Mouse (Mus musculus): ENCODE measurements around the gene Celsr1. TPM values are rescaled to one million over a fixed set of nuclear protein-coding genes. Genes with fewer than 3 reads are reported as not detected.
"Not testable (repeated sequence)": the region's sequence is repeated elsewhere in the genome, so short reads cannot be mapped to it uniquely, and the experiment has no call there.

Celsr1 gene
- polyA plus RNA-seq, 1 experiment from 2014 or later: 3.6 TPM

DNA sequence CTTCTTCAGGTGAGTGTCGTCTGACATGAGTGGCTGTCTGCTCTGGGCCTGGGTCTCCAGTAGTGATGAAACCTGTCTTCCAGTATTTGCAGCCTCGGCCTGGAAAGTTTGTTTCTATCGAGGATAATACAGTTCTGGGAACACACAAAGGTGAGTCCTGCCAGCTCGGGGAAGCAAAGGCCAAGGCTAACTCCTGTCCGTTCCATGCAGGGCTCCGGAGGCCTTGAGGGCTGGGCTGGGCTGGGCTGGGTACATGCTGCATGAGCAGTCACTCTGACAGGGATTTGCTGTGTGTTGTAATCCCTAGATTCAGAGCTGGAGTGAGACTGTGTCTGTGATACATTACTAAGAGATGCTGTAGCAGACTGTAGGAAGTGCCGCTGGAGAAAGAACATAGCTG lies 139.7 kb downstream of the Celsr1 start:
- no peaks in the 10 kb centered on the region for H3K27me3 ChIP-seq (replicated peaks)
- 0 out of 2 replicates have a peak overlapping the region, but pooled peaks have one; percentile 5 for H3K9ac ChIP-seq
- no peak overlapping the region for H3K4me2 ChIP-seq (replicated peaks)
- 88% methylated on average over 7 of the region's 7 CpGs for WGBS
- H3K36me3 ChIP-seq: peaks cover 65% of the 10 kb centered on the region
- no peaks in the 10 kb centered on the region for H3K9me3 ChIP-seq
- no peak overlapping the region for H3K4me3 ChIP-seq
- H3K4me1 ChIP-seq: peaks cover 29% of the 10 kb centered on the region
- H3K27ac ChIP-seq: peak overlapping the region; percentile 39; the same call in 1 of the 2 replicates
- no peak for ATAC-seq (ENCODE audit: low FRiP score, low read depth)

DNA sequence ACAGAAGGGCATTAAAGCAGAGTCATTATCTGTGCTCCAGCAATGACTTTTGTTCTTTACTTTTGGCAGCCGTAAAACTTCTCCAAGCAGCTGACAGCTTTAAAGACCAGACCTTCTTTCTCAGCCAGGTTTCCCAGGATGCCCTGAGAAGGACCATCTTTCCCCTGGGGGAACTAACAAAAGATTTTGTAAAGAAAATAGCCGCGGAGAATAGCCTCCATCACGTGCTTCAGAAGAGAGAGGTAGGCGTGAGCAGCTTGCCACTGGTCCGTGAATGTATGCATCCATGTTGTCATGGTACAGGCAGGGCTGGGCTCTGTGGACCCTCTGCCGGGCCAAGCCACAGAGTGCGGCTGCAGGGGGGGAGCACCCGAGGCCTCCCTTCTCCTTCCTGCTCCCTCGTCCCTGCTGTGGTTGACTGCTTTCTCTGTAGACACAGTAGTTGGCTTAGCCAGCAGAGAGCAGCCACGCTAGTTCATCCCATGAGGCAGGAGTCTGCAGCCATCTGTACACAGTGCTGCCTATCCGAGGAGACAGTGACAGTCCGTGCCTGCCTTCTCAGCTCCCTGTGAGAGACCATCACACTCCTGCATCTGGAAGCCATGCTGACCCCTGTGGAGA lies 141.0 kb downstream of the Celsr1 start:
- WGBS: 16% methylated on average over 13 of the region's 13 CpGs
- H3K9me3 ChIP-seq: no peaks in the 10 kb centered on the region
- peaks cover 61% of the 10 kb centered on the region for H3K36me3 ChIP-seq
- H3K9ac ChIP-seq: no peak overlapping the region; the same call in 1 of the 2 replicates
- H3K27ac ChIP-seq: peak overlapping the region; percentile 39
- H3K4me2 ChIP-seq (replicated peaks): no peak overlapping the region; the same call in 1 of the 2 replicates
- no peaks in the 10 kb centered on the region for H3K27me3 ChIP-seq (replicated peaks)
- H3K4me3 ChIP-seq: no peak overlapping the region
- peak; percentile 92 for ATAC-seq (ENCODE audit: low FRiP score, low read depth)
- peaks cover 29% of the 10 kb centered on the region for H3K4me1 ChIP-seq

DNA sequence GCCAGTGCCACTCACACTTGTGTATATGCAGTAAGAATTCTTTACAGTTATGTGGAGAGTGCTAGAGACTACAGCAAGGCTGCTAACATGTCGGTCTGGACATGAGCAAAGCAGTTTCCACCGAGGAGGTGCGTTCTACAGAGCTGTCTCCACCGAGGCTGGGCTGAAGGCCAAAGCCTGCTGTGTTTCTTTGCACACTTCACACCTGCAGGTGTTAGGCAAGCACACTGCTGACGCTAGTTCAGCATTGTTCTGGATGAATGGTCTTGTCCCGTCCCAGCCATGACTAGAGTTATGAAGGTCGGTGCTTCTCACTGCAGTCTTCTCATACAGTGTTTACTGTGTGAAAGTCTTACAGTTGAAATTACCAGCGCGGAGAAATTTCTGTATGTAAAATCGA lies 141.6 kb downstream of the Celsr1 start:
- WGBS: 24% methylated on average over 10 of the region's 10 CpGs
- Histone ChIP-seq H3K9ac (no peak overlapping the region), H3K9me3 (no peaks in the 10 kb centered on the region), H3K4me3 (no peak overlapping the region), H3K27me3 (replicated peaks) (no peaks in the 10 kb centered on the region), H3K27ac (peak overlapping the region; percentile 43; the same call in 1 of the 2 replicates), H3K36me3 (peaks cover 55% of the 10 kb centered on the region), H3K4me2 (replicated peaks) (no peak overlapping the region), H3K4me1 (peaks cover 29% of the 10 kb centered on the region)
- ATAC-seq (ENCODE audit: low FRiP score, low read depth): peak; percentile 70

GRCm38 (mm10) chr15:85889235-85889634 lies 144.3 kb downstream of the Celsr1 start:
- no peak for ATAC-seq (ENCODE audit: low FRiP score, low read depth)
- no peak overlapping the region for H3K27ac ChIP-seq
- no peak overlapping the region for H3K9ac ChIP-seq
- H3K36me3 ChIP-seq: peaks cover 55% of the 10 kb centered on the region
- H3K9me3 ChIP-seq: no peaks in the 10 kb centered on the region
- H3K4me2 ChIP-seq (replicated peaks): no peak overlapping the region
- 93% methylated on average over 4 of the region's 4 CpGs for WGBS
- H3K27me3 ChIP-seq (replicated peaks): no peaks in the 10 kb centered on the region
- no peak overlapping the region for H3K4me3 ChIP-seq
- peaks cover 26% of the 10 kb centered on the region for H3K4me1 ChIP-seq

DNA sequence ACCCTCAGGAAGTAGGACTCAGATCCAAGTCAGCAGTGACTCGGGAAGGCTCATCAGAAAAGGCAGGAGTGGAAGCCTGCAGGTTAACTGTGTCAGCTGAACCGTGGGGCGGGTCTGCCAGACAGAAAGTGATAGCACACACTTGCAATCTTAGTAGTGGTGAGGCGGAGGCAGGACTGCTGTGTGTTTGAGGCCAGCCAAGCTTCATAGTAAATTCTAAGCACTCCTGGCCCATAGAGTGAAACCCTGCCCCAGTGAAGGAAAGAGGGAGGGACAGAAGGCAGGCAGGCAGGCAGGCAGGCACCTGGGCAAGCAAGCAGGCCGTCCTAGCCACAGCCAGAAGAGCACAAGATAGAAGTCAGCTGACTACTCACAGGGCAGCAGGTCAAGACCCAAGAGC lies 148.0 kb downstream of the Celsr1 start:
- Histone ChIP-seq H3K4me2 (replicated peaks) (no peak overlapping the region), H3K4me3 (no peak overlapping the region), H3K9me3 (no peaks in the 10 kb centered on the region), H3K4me1 (no peaks in the 10 kb centered on the region), H3K27me3 (replicated peaks) (no peaks in the 10 kb centered on the region), H3K27ac (no peak overlapping the region), H3K9ac (no peak overlapping the region), H3K36me3 (peaks cover 54% of the 10 kb centered on the region)
- 90% methylated on average over 5 of the region's 5 CpGs for WGBS
- no peak for ATAC-seq (ENCODE audit: low FRiP score, low read depth)

- Histone ChIP-seq H3K9me3 (no peaks in the 10 kb centered on the region), H3K4me2 (replicated peaks) (peak overlapping the region; percentile 93), H3K9ac (peak overlapping the region; percentile 77), H3K27me3 (replicated peaks) (no peaks in the 10 kb centered on the region), H3K27ac (peak overlapping the region; percentile 51; the same call in 1 of the 2 replicates), H3K36me3 (peaks cover 43% of the 10 kb centered on the region), H3K4me1 (peaks cover 8% of the 10 kb centered on the region), H3K4me3 (peak overlapping the region; percentile 76)
- ATAC-seq (ENCODE audit: low FRiP score, low read depth): peak; percentile 34
- 1% methylated on average over 18 of the region's 18 CpGs for WGBS
Observed at GRCm38 (mm10) chr15:85879498-85879895, 154.1 kb downstream of the Celsr1 start.

DNA sequence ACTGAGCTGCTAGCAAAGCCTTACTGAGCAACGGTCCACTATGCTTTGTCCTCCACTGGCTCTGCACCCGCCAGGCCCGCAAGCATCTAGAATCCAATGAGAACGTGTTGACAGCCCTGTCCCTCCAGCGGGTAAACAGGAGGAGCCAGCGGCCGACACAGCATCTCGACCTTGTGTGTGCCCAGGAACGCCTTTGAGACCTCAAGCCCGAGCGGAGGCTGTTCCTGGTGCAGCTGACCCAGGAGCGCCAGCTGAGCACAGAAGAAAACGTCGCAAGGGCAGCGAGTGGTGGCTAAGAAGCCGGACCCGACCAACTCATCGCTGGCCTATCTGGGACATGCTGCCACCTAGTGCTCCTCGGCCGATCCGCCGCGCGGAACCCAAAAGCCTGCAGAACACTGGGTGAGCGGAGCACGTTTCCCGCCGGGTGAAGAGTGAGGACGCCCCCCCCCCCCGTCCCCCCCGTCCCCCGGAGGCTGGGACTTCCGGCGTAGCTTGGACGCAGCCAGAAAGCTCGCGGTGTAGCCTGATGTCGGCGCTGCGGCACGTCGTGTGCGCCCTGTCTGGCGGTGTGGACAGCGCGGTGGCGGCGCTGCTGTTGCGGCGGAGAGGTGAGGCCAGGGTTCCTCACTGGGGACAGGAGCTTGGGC lies 154.6 kb downstream of the Celsr1 start, which contains the start of gene Trmu:
Gene Trmu (plus strand): TSS at position 465 of the 650 bp plus-strand sequence.
- ATAC-seq (ENCODE audit: low FRiP score, low read depth): peak; percentile 96
- H3K36me3 ChIP-seq: peaks cover 46% of the 10 kb centered on the region
- WGBS: 1% methylated on average over 50 of the region's 50 CpGs

DNA sequence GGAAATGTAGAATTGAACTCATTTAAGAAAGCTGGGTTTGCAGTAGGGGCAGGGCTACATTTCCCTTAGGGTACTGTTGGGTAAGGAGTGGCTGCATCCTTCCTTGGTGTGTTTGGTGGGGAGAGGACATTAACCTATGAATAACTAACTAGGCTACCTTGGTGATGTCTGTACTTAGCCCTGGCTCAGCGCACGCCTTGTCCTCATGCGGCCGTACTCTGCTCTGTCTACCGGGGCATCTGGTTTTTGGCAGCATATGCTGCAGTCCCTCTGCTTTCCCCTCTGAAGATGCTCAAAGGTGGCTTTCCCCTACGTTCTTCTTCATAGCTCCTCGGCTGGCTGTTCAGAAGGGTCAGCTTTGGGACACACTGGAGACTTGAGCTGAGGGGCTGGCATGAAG lies 156.2 kb downstream of the Celsr1 start:
- no peak overlapping the region for H3K4me3 ChIP-seq
- H3K4me2 ChIP-seq (replicated peaks): no peak overlapping the region
- peaks cover 45% of the 10 kb centered on the region for H3K36me3 ChIP-seq
- no peaks in the 10 kb centered on the region for H3K9me3 ChIP-seq
- peaks cover 8% of the 10 kb centered on the region for H3K4me1 ChIP-seq
- H3K27me3 ChIP-seq (replicated peaks): no peaks in the 10 kb centered on the region
- H3K27ac ChIP-seq: no peak overlapping the region
- 96% methylated on average over 7 of the region's 7 CpGs for WGBS
- no peak overlapping the region for H3K9ac ChIP-seq
- ATAC-seq (ENCODE audit: low FRiP score, low read depth): no peak

More for the DNA sequence above, 154.6 kb downstream of the Celsr1 start, which contains the start of gene Trmu:
- Histone ChIP-seq H3K4me3 (peak within 1 kb of the TSS; percentile 76), H3K9me3 (no peaks in the 10 kb centered on the region), H3K27ac (peak within 1 kb of the TSS; percentile 54; the same call in 1 of the 2 replicates), H3K9ac (peak within 1 kb of the TSS; percentile 77), H3K4me2 (replicated peaks) (peak within 1 kb of the TSS; percentile 93), H3K4me1 (peaks cover 8% of the 10 kb centered on the region), H3K27me3 (replicated peaks) (no peaks in the 10 kb centered on the region)

DNA sequence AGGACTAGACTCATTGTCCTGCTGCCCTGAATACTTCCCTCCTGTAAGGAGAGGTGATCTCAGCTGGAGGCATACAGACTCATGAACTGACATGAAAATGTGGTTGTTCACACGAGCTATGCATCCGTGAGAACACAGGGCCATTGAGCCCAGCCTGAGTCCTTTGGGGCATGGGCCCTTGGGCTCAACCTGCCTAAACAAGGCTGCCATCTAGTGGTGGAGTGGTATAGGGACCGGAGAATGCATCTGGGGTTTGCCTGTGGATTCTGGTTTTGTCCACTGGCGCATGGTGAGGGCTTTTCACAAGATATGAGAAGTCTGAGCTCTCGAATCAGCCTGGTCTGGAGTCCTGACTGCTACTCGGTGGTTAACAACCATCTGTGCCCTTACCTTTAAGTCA lies 165.9 kb downstream of the Celsr1 start:
- no peak for ATAC-seq (ENCODE audit: low FRiP score, low read depth)
- H3K4me1 ChIP-seq: no peaks in the 10 kb centered on the region; the same call in 1 of the 2 replicates
- H3K9ac ChIP-seq: no peak overlapping the region
- H3K4me3 ChIP-seq: no peak overlapping the region
- 48% methylated on average over 6 of the region's 6 CpGs for WGBS
- H3K36me3 ChIP-seq: peaks cover 87% of the 10 kb centered on the region
- no peak overlapping the region for H3K4me2 ChIP-seq (replicated peaks)
- H3K27ac ChIP-seq: no peak overlapping the region
- no peaks in the 10 kb centered on the region for H3K9me3 ChIP-seq
- H3K27me3 ChIP-seq (replicated peaks): no peaks in the 10 kb centered on the region

GRCm38 (mm10) chr15:85865913-85866312 lies 167.7 kb downstream of the Celsr1 start:
- WGBS: 94% methylated on average over 7 of the region's 7 CpGs
- peaks cover 79% of the 10 kb centered on the region for H3K36me3 ChIP-seq
- not testable (repeated sequence) for ATAC-seq (ENCODE audit: low FRiP score, low read depth); H3K27ac ChIP-seq; H3K27me3 ChIP-seq (replicated peaks); H3K9ac ChIP-seq; H3K4me1 ChIP-seq; H3K9me3 ChIP-seq; H3K4me2 ChIP-seq (replicated peaks); H3K4me3 ChIP-seq

- peak within 1 kb of the TSS; percentile 77 for H3K9ac ChIP-seq
- WGBS: under 1% methylated on average over 42 of the region's 42 CpGs
- peak within 1 kb of the TSS; percentile 57; the same call in 1 of the 2 replicates for H3K27ac ChIP-seq
- H3K4me1 ChIP-seq: peaks cover 23% of the 10 kb centered on the region
- no peaks in the 10 kb centered on the region for H3K9me3 ChIP-seq
- H3K4me3 ChIP-seq: peak within 1 kb of the TSS; percentile 71
- peaks cover 28% of the 10 kb centered on the region for H3K36me3 ChIP-seq
- ATAC-seq (ENCODE audit: low FRiP score, low read depth): peak; percentile 96
- H3K27me3 ChIP-seq (replicated peaks): no peaks in the 10 kb centered on the region
- H3K4me2 ChIP-seq (replicated peaks): peak within 1 kb of the TSS; percentile 87
Observed at GRCm38 (mm10) chr15:85859490-85860031, 174.0 kb downstream of the Celsr1 start, which contains the start of gene Gtse1. Gtse1 (plus strand) TSS chr15:85859745.

DNA sequence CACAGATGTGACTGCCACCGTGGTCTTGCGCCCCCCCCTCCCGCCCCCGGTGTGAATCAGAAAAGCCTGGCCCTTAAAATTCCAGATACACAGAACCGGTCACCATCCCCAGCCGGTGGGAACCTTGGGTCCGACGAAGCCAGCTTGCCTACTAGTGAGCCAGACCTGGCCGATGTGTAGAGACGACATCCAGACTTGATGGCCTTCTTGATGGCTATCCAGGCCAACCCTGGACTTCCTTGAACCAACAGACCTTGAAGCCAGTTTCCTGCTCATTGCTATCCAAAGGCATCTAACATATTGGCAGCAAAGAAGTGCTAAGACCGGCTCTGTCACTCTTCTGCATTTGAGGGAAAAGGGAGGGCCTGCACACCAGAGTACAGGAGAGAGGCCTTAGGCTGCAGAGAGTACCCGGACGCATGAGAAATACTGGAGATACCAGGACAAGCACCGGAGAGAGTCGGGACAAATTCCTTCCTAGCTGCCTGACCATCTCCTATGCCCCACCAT lies 174.5 kb downstream of the Celsr1 start:
- peak overlapping the region; percentile 71 for H3K4me3 ChIP-seq
- H3K4me1 ChIP-seq: peaks cover 23% of the 10 kb centered on the region
- H3K9ac ChIP-seq: peak overlapping the region; percentile 77
- peak overlapping the region; percentile 57; the same call in 1 of the 2 replicates for H3K27ac ChIP-seq
- peaks cover 22% of the 10 kb centered on the region for H3K36me3 ChIP-seq
- peak overlapping the region; percentile 87 for H3K4me2 ChIP-seq (replicated peaks)
- H3K9me3 ChIP-seq: no peaks in the 10 kb centered on the region
- 10% methylated on average over 15 of the region's 15 CpGs for WGBS
- no peaks in the 10 kb centered on the region for H3K27me3 ChIP-seq (replicated peaks)
- peak; percentile 55; the same call in 1 of the 2 replicates for ATAC-seq (ENCODE audit: low FRiP score, low read depth)
